Mouse (Mus musculus) naive thymus-derived CD4-positive, alpha-beta T cell, adult 2 months (primary cell): Measurements from ENCODE around the gene Spsb2.
A peak's percentile ranks its signal among the peaks of the same experiment; 100 is the strongest.

Experiments used
- DNase-seq: peaks from one replicate; pipeline ENCODE4 v3.0.0-alpha.2; 2011; ENCODE audit warnings: low read depth

Gene Spsb2

GRCm38 (mm10) chr6:124857840-124858530 is 49.5 kb downstream of the Spsb2 start:
- DNase-seq, result no peak

GRCm38 (mm10) chr6:124858561-124859318 is 50.3 kb downstream of the Spsb2 start:
- DNase-seq, result no peak

- peak; percentile 90 for DNase-seq
These were observed 51.3 kb downstream of the Spsb2 start for GRCm38 (mm10) chr6:124859725-124860124.
